Mouse (Mus musculus) forebrain, embryonic 16.5 days (tissue): Measurements from ENCODE around the gene Vtn. TPM values are rescaled to one million over a fixed set of nuclear protein-coding genes. Genes with fewer than 3 reads are reported as not detected.
"Not testable (repeated sequence)": the region's sequence is repeated elsewhere in the genome, so short reads cannot be mapped to it uniquely, and the experiment has no call there.

ENCODE experiments used
- ATAC-seq: fragments of 200-750 bp; cut with Nextera tagmentation; 2 replicates; pipeline ENCODE4 v1.8.0; 2017; ENCODE audit warnings: mild to moderate bottlenecking, moderate library complexity
- H3K27ac ChIP-seq: fragments of 300-500 bp; sonication (generic); 2 replicates; pipeline ENCODE4 v1.5.1; 2014; ENCODE audit warnings: low read length, control low read depth
- H3K27me3 ChIP-seq: fragments of 300-500 bp; sonication (generic); replicated peaks from 2 replicates; pipeline ENCODE4 v1.6.1; 2014; ENCODE audit warnings: low read length; ENCODE audit not compliant: control insufficient read depth, insufficient read depth
- H3K36me3 ChIP-seq: fragments of 300-500 bp; sonication (generic); 2 replicates; pipeline ENCODE4 v1.6.1; 2014; ENCODE audit not compliant: control insufficient read depth, insufficient read depth
- H3K4me1 ChIP-seq: fragments of 300-500 bp; sonication (generic); replicated peaks from 2 replicates; pipeline ENCODE4 v1.6.1; 2014; ENCODE audit warnings: low read length; ENCODE audit not compliant: control insufficient read depth, insufficient read depth
- H3K4me2 ChIP-seq: fragments of 300-500 bp; sonication (generic); 2 replicates; pipeline ENCODE4 v1.6.1; 2014; ENCODE audit warnings: mild to moderate bottlenecking, low read length, control low read depth
- H3K4me3 ChIP-seq: fragments of 300-500 bp; sonication (generic); replicated peaks from 2 replicates; pipeline ENCODE4 v1.5.1; 2014; ENCODE audit warnings: mild to moderate bottlenecking, low read length, control low read depth
- H3K9ac ChIP-seq: fragments of 300-500 bp; sonication (generic); replicated peaks from 2 replicates; pipeline ENCODE4 v1.6.1; 2014; ENCODE audit warnings: low read depth, low read length, control low read depth
- H3K9me3 ChIP-seq: fragments of 300-500 bp; sonication (generic); 2 replicates; pipeline ENCODE4 v1.6.1; 2016; ENCODE audit warnings: low read length; ENCODE audit not compliant: control insufficient read depth
- WGBS: fragments of 180-500 bp; shearing (Covaris S2); extraction: QIAGEN DNeasy Blood & Tissue Kit; methylation state at CpG from one replicate; pipeline ENCODE4 v1.1.7; 2014; 5-methylcytosine and 5-hydroxymethylcytosine counted together
- polyA plus RNA-seq: library from polyadenylated mRNA; unstranded; fragments of >200 nt; fragmentation: Nextera tagmentation; extraction: Ambion mirVana; gene quantifications from 2 replicates; pipeline ENCODE4 v1.2.1, GENCODE M21; 2015

Vtn gene
- polyA plus RNA-seq, 1 experiment from 2014 or later = 76.0 TPM

DNA sequence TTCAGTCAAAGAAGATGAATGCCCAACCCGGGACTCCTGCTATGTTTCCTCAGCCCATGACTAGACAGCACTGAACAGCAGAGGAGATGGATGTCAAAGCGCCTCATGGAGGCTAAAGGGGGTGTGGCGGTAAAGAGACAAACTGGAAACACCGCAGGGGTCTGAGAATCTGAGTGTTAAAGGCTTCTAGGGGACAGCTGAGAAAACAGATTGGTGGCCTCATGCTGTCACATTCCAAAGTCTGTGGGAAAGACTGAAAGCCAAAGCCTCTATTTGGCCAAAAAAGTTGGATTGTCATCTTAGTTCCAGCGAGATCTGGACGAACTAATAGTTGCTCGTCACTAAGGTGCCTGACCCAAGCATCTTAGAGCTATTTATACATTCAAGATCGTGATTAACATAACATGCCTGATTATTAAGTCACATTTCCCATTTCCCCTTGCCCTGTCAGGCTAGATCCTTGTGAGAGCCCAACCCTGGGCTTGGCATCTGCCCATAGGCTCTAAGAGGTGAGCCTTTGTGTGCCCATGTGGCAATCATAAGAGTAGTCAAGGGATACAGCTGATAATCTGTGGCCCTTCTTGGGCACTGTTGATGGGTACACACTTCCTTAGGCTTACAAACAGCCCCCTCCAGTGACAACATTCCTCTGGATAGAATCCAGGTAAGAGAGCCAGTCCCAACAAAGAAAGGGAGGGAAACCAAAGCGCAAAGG is 24.5 kb downstream of the Vtn start:
- no peak overlapping the region for H3K4me2 ChIP-seq
- no peak for ATAC-seq
- H3K4me3 ChIP-seq = no peak overlapping the region
- H3K4me1 ChIP-seq = no peaks in the 10 kb centered on the region
- H3K9me3 ChIP-seq = no peaks in the 10 kb centered on the region
- no peak overlapping the region for H3K27ac ChIP-seq
- H3K27me3 ChIP-seq = no peaks in the 10 kb centered on the region
- peaks cover 56% of the 10 kb centered on the region for H3K36me3 ChIP-seq
- WGBS = 80% methylated on average over 9 of the region's 9 CpGs
- no peak overlapping the region for H3K9ac ChIP-seq

DNA sequence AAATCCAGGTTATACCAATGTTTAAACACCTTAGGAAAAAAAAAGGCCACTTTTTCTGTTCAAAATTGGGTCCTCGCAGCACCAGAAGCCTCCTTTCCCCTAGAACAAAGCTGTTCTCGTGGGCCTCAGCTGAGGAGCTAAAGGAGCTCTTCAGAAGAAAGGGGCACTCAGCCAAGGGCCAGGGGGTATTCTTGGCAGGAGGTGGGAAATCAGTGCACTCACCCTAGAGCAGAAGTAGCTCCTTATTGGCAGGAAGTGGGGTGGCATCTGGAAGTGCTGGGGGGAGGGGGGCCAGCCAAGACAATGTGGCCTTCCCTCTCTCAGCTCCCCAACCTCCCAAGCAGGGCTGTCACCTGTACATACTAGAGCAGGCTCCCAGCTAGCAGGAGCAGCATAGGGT is 25.9 kb downstream of the Vtn start:
- Histone ChIP-seq H3K4me3 (no peak overlapping the region), H3K4me2 (no peak overlapping the region), H3K9ac (no peak overlapping the region), H3K36me3 (peaks cover 49% of the 10 kb centered on the region), H3K4me1 (no peaks in the 10 kb centered on the region), H3K27me3 (no peaks in the 10 kb centered on the region), H3K27ac (no peak overlapping the region), H3K9me3 (no peaks in the 10 kb centered on the region)
- WGBS = 40% methylated on average over 2 of the region's 2 CpGs
- ATAC-seq = peak; percentile 40; the same call in 1 of the 2 replicates

DNA sequence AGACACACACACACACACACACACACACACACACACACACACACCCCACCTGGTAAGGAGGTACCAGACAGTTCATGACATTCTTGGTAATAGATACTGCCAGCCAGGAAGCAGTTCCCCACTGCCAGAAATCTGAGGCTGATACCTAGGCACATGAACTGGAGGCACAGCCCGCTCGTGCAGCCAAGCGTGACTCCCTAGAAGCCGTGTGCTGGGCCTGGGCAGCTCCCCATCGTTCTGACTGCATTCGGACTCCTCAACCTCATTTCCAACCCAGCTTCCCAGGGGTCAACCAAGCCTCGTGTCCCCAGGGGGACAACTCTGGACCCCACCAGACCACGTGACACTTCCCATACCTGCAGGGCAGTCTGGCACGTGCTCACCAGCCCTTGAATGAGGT is 29.8 kb downstream of the Vtn start:
- Histone ChIP-seq H3K36me3 (peaks cover 23% of the 10 kb centered on the region), H3K27me3 (no peaks in the 10 kb centered on the region), H3K27ac (no peak overlapping the region), H3K4me2 (no peak overlapping the region), H3K9me3 (no peaks in the 10 kb centered on the region), H3K9ac (no peak overlapping the region), H3K4me3 (no peak overlapping the region), H3K4me1 (no peaks in the 10 kb centered on the region)
- ATAC-seq = no peak
- WGBS = 87% methylated on average over 9 of the region's 9 CpGs

DNA sequence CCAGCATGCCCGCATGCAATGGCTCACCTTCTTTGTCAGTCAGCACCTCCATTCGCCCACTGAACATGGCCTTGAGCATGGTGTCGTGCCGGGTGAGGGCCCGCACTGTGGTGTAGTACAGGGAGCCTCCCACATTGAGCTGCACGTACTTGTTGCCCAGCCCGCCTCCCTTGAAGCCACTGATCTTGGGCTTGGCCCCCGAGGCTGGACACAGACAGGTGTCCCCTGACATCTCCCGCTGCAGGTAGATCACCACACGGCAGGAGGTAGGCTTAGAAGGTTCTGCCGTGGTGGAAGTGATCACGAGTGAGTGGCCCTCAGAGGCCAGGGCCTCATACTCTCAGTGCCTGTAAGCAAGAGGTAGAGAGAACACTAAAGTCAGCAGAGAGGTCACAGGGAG is 31.1 kb downstream of the Vtn start:
- Histone ChIP-seq H3K9me3 (no peaks in the 10 kb centered on the region), H3K4me3 (no peak overlapping the region), H3K9ac (no peak overlapping the region), H3K36me3 (peaks cover 12% of the 10 kb centered on the region), H3K27me3 (no peaks in the 10 kb centered on the region), H3K4me2 (no peak overlapping the region), H3K4me1 (peaks cover 7% of the 10 kb centered on the region), H3K27ac (no peak overlapping the region)
- ATAC-seq = no peak
- WGBS = 90% methylated on average over 12 of the region's 12 CpGs

DNA sequence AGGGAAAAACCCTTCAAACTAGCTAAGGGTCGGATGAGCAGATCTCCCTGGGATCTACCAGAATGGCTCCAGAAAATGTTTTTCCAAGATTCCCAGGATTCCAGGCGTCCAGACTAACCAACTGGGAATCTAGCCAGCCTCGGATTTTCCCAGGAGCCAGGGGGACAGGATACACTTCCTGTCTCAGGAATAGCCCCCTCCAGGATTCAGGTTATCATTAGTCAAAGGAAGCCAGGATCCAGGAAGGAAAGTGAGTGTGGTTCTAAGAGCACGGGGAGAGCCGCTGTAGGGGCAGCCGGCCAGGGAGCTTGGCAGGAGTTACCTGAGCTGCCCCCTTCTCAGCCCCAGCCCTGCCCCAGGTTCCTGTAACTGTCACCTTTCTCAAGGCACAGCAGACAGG is 32.2 kb downstream of the Vtn start:
- ATAC-seq = no peak
- Histone ChIP-seq H3K9ac (no peak overlapping the region), H3K27me3 (no peaks in the 10 kb centered on the region), H3K27ac (no peak overlapping the region), H3K36me3 (peaks cover 8% of the 10 kb centered on the region; the same call in 1 of the 2 replicates), H3K4me2 (no peak overlapping the region), H3K4me1 (peaks cover 13% of the 10 kb centered on the region), H3K9me3 (no peaks in the 10 kb centered on the region), H3K4me3 (no peak overlapping the region)
- 81% methylated on average over 6 of the region's 6 CpGs for WGBS

DNA sequence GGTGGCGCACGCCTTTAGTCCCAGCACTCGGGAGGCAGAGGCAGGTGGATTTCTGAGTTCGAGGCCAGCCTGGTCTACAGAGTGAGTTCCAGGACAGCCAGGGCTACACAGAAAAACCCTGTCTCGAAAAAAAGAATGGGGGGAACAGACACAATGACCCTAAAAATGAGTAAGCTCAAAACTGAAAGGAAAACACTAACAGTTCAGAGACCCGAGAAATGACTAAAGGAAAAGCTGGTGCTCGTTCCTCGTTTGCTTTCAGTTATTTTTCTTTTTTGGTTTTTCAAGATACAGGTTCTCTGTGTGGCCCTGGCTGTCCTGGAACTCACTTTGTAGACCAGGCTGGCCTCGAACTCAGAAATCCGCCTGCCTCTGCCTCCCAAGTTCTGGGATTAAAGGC is 32.6 kb downstream of the Vtn start:
- not testable (repeated sequence) for H3K4me3 ChIP-seq, H3K9me3 ChIP-seq, H3K36me3 ChIP-seq, H3K27ac ChIP-seq, ATAC-seq, H3K4me2 ChIP-seq, H3K9ac ChIP-seq, H3K27me3 ChIP-seq
- peaks cover 13% of the 10 kb centered on the region for H3K4me1 ChIP-seq
- WGBS = 88% methylated on average over 10 of the region's 10 CpGs

DNA sequence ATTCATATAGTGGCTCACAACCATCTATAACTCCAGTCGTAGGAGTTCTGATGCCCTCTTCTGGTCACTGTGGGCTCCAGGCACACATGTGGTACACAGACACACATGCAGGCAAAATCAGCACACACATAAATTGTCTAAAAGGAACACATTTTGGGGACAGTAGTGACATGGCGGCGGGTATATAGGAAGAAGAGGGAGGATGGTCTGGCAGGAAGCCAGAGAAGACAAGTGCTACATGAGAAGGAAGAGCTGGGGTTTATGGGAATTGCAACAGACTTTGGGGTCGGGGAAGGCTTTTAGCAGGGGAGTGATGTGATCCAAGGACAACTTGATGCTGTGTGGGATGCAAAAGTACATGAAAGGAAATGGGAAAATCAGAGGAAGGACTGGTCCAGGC is 35.6 kb downstream of the Vtn start:
- 87% methylated on average over 4 of the region's 4 CpGs for WGBS
- Histone ChIP-seq H3K36me3 (peaks cover 7% of the 10 kb centered on the region; the same call in 1 of the 2 replicates), H3K4me3 (peak overlapping the region; percentile 69), H3K27me3 (no peaks in the 10 kb centered on the region), H3K4me1 (peaks cover 26% of the 10 kb centered on the region), H3K9ac (no peak overlapping the region), H3K27ac (no peak overlapping the region), H3K4me2 (peak overlapping the region; percentile 80), H3K9me3 (no peaks in the 10 kb centered on the region)
- no peak for ATAC-seq

DNA sequence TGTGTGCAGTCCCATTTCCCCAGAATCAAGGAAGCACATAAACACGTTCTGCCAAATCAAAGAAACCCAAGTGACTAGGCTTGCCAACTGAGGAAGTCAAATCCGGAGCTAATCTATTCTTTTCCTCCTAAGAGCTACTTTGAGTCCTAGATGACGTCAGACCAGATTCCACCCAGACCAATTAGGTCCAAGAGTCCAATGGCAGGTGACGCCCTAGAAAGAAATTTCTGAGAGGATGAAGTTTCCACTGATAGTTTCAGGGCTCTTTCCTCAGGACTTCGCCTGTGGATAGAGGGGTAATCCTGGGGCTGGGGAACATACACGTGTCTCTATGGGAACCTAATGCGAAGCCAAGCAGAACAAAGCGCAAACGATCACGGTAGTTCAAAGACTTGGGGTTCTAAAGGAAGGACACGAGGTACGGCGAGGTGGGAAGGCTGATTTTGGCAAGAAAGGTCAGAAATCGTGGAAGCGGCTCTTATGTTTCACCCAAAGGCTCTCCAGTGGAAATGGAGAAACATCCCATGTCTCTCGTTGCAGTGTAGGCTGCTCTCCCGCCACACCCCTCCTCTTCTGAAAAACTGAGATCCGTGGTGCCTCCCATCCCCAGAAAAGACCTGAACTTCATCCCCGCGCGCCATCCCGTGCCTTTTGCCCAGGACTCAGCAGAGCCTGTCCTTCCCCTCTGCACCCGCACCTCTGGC is 36.6 kb downstream of the Vtn start:
- ATAC-seq = no peak; the same call in 1 of the 2 replicates
- peak overlapping the region; percentile 91 for H3K27ac ChIP-seq
- peak overlapping the region; percentile 80 for H3K4me2 ChIP-seq
- H3K4me3 ChIP-seq = peak overlapping the region; percentile 69
- no peaks in the 10 kb centered on the region for H3K27me3 ChIP-seq
- peaks cover 26% of the 10 kb centered on the region for H3K4me1 ChIP-seq
- under 1% methylated on average over 23 of the region's 23 CpGs for WGBS
- H3K9ac ChIP-seq = peak overlapping the region; percentile 80
- H3K9me3 ChIP-seq = no peaks in the 10 kb centered on the region
- H3K36me3 ChIP-seq = peaks cover 7% of the 10 kb centered on the region

DNA sequence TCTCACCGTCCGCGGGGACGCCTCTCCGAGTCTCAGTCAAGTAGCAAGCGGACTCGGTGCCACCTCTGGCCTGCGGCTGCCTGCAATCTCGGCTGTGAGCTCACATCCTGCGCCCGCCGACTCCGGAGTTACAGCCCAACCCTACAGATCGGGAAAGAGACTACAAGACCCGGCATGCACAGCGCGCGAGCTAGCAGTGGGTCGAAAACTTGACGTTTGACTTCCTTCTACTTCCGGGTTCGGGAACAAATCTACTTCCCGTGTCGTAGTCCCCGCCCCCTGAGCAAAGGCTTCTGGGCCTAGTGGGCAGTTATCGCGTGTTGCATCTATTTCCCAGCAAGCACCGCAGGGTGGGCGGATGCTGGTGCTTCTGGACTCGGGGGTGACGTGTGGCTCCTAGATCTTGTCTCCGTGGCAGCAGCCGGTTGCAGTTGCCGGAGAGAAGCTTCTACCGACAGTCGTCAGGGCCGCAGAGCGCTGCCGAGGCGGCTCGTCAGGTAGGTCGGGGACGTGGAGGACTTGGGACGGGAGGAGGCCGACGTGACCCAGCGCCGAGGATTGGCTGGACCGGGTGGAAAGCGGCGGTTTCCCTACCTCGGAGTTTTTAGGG is 37.3 kb downstream of the Vtn start, which contains the start of the genes Tnfaip1 and Ift20:
Gene Tnfaip1 (minus strand): TSS at position 253 of the 610 bp plus-strand sequence.
Gene Ift20 (plus strand): TSS at position 282 of the 610 bp plus-strand sequence.
- Histone ChIP-seq H3K9ac (peak within 1 kb of the TSS; percentile 80), H3K27ac (peak within 1 kb of the TSS; percentile 91), H3K36me3 (peaks cover 10% of the 10 kb centered on the region), H3K9me3 (no peaks in the 10 kb centered on the region), H3K4me1 (peaks cover 26% of the 10 kb centered on the region), H3K27me3 (no peaks in the 10 kb centered on the region), H3K4me3 (peak within 1 kb of the TSS; percentile 69), H3K4me2 (peak within 1 kb of the TSS; percentile 88)
- 0% methylated on average over 52 of the region's 52 CpGs for WGBS
- ATAC-seq = peak; percentile 99
